Mouse (Mus musculus): Measurements from ENCODE around the gene Elmod1. TPM values are rescaled to one million over a fixed set of nuclear protein-coding genes. Genes with fewer than 3 reads are reported as not detected.

Gene Elmod1
- polyA plus RNA-seq, 1 experiment from 2014 or later: 1.4 TPM

DNA sequence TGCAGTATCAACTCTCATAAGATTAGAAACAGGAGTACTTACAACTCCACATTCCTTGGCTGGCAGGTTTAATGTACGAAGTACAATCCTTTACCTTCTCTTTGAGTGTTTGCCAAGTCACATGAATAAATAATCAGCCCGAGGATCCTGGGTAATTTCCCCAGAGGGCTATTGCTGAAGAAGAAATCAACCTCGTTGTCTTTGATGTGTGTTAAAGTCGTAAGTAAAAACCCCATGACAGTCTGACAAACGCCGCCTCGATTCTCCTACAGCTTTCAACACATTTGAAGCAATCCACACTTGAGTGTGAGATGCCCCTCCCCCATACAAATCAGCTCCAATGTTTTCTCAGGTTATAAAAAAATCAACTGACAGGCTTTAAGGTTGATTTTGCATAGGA is 44.2 kb downstream of the Elmod1 start:
- Histone ChIP-seq H3K27me3 (ENCODE audit: control insufficient read depth, insufficient read depth, low read length) (no peaks in the 10 kb centered on the region), H3K4me3 (ENCODE audit: low read depth, low read length) (no peak overlapping the region), H3K4me1 (ENCODE audit: control insufficient read depth, insufficient read depth, low read length) (no peaks in the 10 kb centered on the region), H3K27ac (ENCODE audit: low read depth, low read length) (no peak overlapping the region), H3K9ac (ENCODE audit: low read length) (no peak overlapping the region), H3K4me2 (no peak overlapping the region), H3K9me3 (ENCODE audit: control insufficient read depth, low read length) (no peaks in the 10 kb centered on the region), H3K36me3 (ENCODE audit: control insufficient read depth, insufficient read depth, low read length) (no peaks in the 10 kb centered on the region)
- DNase-seq (ENCODE audit: low spot score, missing footprints) (no peak), ATAC-seq (ENCODE audit: low FRiP score) (no peak)
- 78% methylated on average over 7 of the region's 7 CpGs for WGBS

DNA sequence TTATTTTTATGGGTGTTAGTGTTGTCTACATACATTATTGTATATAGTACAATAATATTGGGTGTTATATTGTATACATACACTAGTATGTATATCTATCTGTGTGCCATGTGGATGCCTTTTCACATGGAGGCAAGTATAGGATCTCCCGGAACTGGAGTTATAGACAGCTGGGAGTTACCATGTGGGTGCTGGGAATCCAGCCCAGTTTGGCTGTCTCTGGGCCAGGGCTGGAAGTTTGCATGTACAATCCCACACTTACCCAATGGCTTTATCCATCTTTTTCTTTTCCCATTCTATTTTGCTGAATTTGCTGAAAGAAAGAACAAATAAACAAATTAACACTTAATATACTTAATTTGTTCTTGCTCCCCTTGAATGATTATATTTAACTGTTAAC is 54.0 kb downstream of the Elmod1 start:
- Histone ChIP-seq H3K4me1 (ENCODE audit: control insufficient read depth, insufficient read depth, low read length) (no peaks in the 10 kb centered on the region), H3K27ac (ENCODE audit: low read depth, low read length) (no peak overlapping the region), H3K9me3 (ENCODE audit: control insufficient read depth, low read length) (no peaks in the 10 kb centered on the region), H3K9ac (ENCODE audit: low read length) (no peak overlapping the region), H3K36me3 (ENCODE audit: control insufficient read depth, insufficient read depth, low read length) (no peaks in the 10 kb centered on the region), H3K4me2 (no peak overlapping the region), H3K27me3 (ENCODE audit: control insufficient read depth, insufficient read depth, low read length) (no peaks in the 10 kb centered on the region), H3K4me3 (ENCODE audit: low read depth, low read length) (no peak overlapping the region)
- DNase-seq (ENCODE audit: low spot score, missing footprints) (no peak), ATAC-seq (ENCODE audit: low FRiP score) (no peak)
- 100% methylated on average over 1 of the region's 1 CpGs for WGBS

DNA sequence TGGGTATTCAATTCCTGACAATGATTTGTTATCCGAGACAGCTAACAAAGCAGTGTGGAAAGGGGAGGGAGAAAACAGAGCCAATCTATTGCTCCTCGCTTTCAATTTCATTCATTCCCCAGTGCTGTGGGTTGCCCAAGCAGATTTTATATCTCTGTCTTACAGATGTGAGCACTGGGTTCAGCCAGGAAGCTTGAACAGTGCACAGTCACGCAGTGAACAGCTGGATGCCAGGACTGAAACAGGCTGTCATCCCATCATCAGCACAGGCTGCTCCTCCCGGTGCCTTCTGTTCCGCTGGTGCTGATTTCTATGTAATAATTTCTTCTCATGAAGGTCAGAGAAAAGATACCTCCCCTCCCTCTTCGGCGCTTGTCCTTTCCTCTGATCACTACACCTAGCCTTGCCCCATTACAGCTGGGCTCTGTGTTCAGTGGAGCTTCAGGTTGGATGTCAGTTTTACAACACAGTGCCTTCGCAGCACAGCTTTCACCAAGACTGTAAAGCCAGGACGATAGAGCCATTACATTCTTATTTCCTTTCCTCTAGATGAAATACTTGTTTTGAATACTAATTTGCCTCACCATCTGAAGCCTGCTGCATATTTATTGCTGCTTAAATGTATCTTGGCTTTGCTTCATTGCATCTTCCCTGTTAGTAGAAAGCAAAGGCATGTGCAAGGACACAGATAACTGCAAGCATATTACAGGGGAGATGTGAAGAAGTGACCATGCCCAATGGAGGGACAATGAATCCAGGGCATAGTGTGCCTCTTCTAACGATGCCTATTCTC is 59.0 kb downstream of the Elmod1 start:
- Histone ChIP-seq H3K4me3 (ENCODE audit: low read depth, low read length) (no peak overlapping the region), H3K9ac (ENCODE audit: low read length) (no peak overlapping the region), H3K9me3 (ENCODE audit: control insufficient read depth, low read length) (no peaks in the 10 kb centered on the region), H3K27ac (ENCODE audit: low read depth, low read length) (no peak overlapping the region), H3K27me3 (ENCODE audit: control insufficient read depth, insufficient read depth, low read length) (no peaks in the 10 kb centered on the region), H3K4me2 (no peak overlapping the region), H3K4me1 (ENCODE audit: control insufficient read depth, insufficient read depth, low read length) (no peaks in the 10 kb centered on the region), H3K36me3 (ENCODE audit: control insufficient read depth, insufficient read depth, low read length) (no peaks in the 10 kb centered on the region)
- ATAC-seq (ENCODE audit: low FRiP score) (no peak), DNase-seq (ENCODE audit: low spot score, missing footprints) (no peak)
- WGBS: 74% methylated on average over 10 of the region's 10 CpGs

DNA sequence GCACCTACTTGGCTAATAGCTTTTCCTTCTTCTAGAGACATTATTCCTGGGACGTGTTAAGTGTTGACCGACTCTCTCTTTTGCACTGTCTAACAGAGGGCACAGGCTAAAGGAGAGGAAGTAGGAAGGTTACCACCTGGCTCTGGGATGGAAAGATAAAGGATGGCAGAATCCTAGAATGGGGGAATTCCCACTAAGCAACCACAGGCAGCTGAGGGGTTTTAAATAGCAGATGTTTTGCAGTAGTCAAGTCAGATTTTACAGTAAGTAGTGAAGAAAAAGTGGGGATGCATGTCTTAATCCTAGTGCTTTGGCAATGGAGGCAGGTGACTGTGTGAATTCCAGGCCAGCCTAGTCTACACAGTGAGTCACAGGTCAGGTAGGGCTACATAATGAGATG is 64.3 kb downstream of the Elmod1 start:
- no peaks in the 10 kb centered on the region for H3K27me3 ChIP-seq (ENCODE audit: control insufficient read depth, insufficient read depth, low read length)
- no peaks in the 10 kb centered on the region for H3K36me3 ChIP-seq (ENCODE audit: control insufficient read depth, insufficient read depth, low read length)
- no peak overlapping the region for H3K27ac ChIP-seq (ENCODE audit: low read depth, low read length)
- H3K4me3 ChIP-seq (ENCODE audit: low read depth, low read length): no peak overlapping the region
- no peaks in the 10 kb centered on the region for H3K9me3 ChIP-seq (ENCODE audit: control insufficient read depth, low read length)
- DNase-seq (ENCODE audit: low spot score, missing footprints) (no peak), ATAC-seq (ENCODE audit: low FRiP score) (no peak)
- no peaks in the 10 kb centered on the region for H3K4me1 ChIP-seq (ENCODE audit: control insufficient read depth, insufficient read depth, low read length)
- no peak overlapping the region for H3K9ac ChIP-seq (ENCODE audit: low read length)
- no peak overlapping the region for H3K4me2 ChIP-seq
- 94% methylated on average over 2 of the region's 2 CpGs for WGBS

DNA sequence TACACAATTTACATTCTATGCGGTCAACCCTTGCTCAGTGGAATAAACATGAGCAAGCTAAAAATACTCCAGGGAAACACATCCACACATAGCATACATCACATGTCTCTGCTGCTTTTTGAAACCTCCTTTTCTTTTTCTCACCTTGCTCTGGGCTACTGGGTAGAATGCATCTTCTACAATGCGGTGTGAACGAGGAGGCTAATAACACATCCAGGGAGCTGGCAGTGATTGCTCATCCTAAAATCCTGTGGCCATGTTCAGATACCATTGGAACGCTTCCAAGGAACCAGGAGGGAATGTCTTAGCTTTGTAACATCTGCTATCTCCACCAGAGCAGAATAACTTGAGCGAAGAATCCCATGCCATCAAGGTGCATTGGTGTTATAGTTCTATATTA is 64.8 kb downstream of the Elmod1 start:
- H3K27ac ChIP-seq (ENCODE audit: low read depth, low read length): no peak overlapping the region

DNA sequence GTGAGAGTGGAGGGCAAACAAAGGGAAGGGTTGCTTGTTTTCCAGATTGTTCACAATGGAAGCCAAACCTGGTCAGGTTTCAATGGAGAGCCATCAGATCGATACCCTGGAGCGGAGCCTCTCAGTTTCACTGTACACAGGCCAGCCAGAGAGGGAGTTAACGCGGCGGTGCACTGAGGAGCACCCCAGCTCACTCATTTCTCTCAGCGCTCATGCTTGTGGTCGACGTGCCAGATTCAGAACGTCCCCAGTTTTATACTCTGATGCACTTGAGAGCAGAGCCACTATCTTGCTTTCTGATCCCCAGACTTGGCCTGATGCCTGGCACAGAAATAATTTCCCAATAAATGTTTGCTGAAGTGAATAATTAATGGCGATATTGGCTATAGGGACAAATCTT is 68.3 kb downstream of the Elmod1 start:
- H3K4me2 ChIP-seq: no peak overlapping the region
- no peak for DNase-seq (ENCODE audit: low spot score, missing footprints)
- no peak overlapping the region for H3K4me3 ChIP-seq (ENCODE audit: low read depth, low read length)
- no peak overlapping the region for H3K27ac ChIP-seq (ENCODE audit: low read depth, low read length)
- no peaks in the 10 kb centered on the region for H3K4me1 ChIP-seq (ENCODE audit: control insufficient read depth, insufficient read depth, low read length)
- H3K9me3 ChIP-seq (ENCODE audit: control insufficient read depth, low read length): no peaks in the 10 kb centered on the region
- H3K27me3 ChIP-seq (ENCODE audit: control insufficient read depth, insufficient read depth, low read length): no peaks in the 10 kb centered on the region
- 91% methylated on average over 10 of the region's 10 CpGs for WGBS
- no peak for ATAC-seq (ENCODE audit: low FRiP score)
- no peak overlapping the region for H3K9ac ChIP-seq (ENCODE audit: low read length)
- no peaks in the 10 kb centered on the region for H3K36me3 ChIP-seq (ENCODE audit: control insufficient read depth, insufficient read depth, low read length)

More for the DNA sequence above, 64.8 kb downstream of the Elmod1 start:
- no peaks in the 10 kb centered on the region for H3K36me3 ChIP-seq (ENCODE audit: control insufficient read depth, insufficient read depth, low read length)
- ATAC-seq (ENCODE audit: low FRiP score): no peak
- no peak for DNase-seq (ENCODE audit: low spot score, missing footprints)
- no peaks in the 10 kb centered on the region for H3K4me1 ChIP-seq (ENCODE audit: control insufficient read depth, insufficient read depth, low read length)
- no peak overlapping the region for H3K9ac ChIP-seq (ENCODE audit: low read length)
- WGBS: 95% methylated on average over 5 of the region's 5 CpGs
- H3K4me3 ChIP-seq (ENCODE audit: low read depth, low read length): no peak overlapping the region
- no peaks in the 10 kb centered on the region for H3K27me3 ChIP-seq (ENCODE audit: control insufficient read depth, insufficient read depth, low read length)
- no peak overlapping the region for H3K4me2 ChIP-seq
- no peaks in the 10 kb centered on the region for H3K9me3 ChIP-seq (ENCODE audit: control insufficient read depth, low read length)

DNA sequence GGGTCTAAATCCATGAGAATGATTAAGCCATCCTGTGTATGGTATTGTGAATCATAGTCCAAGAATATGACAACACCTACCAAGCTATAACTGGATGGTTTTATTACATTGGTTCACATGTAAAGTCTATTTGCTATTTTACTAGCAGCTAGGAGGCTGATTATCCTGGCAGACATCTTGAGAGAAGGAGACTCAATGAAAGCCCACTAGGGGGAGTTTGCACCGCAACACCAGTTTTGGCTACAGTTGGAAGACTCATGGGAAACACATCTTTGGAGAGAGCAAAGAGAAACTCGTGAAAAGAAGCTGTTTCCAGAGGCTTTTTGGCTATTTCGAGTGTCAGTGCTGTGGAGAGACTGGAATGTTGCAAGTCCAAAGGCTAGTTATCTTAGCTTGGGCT is 69.7 kb downstream of the Elmod1 start:
- no peak overlapping the region for H3K4me3 ChIP-seq (ENCODE audit: low read depth, low read length)
- no peak overlapping the region for H3K9ac ChIP-seq (ENCODE audit: low read length)
- H3K4me1 ChIP-seq (ENCODE audit: control insufficient read depth, insufficient read depth, low read length): no peaks in the 10 kb centered on the region
- no peak overlapping the region for H3K27ac ChIP-seq (ENCODE audit: low read depth, low read length)
- no peaks in the 10 kb centered on the region for H3K9me3 ChIP-seq (ENCODE audit: control insufficient read depth, low read length)
- DNase-seq (ENCODE audit: low spot score, missing footprints) (no peak), ATAC-seq (ENCODE audit: low FRiP score) (no peak)
- WGBS: 51% methylated on average over 3 of the region's 3 CpGs
- no peaks in the 10 kb centered on the region for H3K27me3 ChIP-seq (ENCODE audit: control insufficient read depth, insufficient read depth, low read length)
- no peak overlapping the region for H3K4me2 ChIP-seq
- H3K36me3 ChIP-seq (ENCODE audit: control insufficient read depth, insufficient read depth, low read length): no peaks in the 10 kb centered on the region

DNA sequence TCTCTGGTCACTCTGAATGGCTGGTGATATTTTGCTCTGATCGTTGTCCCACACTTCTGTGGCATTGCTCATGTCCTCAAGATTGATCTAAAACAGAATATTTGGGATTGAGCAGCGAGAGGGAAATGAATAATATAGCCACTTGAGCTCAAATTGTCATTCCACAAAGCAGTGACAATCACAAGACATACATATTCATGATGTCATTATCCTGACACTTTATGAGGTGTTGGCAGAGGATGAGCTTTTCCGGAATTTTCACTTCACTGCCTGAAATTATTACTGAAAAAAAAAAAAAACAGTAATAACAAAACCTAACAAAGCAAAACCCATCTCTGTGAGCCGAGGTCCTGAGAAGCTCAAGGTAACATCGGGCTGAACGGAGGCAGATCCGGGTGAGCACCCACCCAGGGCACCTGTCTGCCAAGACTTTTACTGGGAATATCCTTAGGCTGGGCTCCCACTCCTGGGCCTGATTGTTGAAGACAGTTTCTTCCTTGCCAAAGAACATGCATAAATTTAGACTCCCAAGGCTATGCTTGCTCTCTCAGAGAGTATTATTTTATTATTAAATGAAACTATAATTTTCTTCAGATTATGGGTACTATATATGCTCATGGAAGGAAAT is 71.8 kb downstream of the Elmod1 start:
- no peaks in the 10 kb centered on the region for H3K4me1 ChIP-seq (ENCODE audit: control insufficient read depth, insufficient read depth, low read length)
- ATAC-seq (ENCODE audit: low FRiP score): no peak
- no peak for DNase-seq (ENCODE audit: low spot score, missing footprints)
- H3K4me2 ChIP-seq: no peak overlapping the region
- no peak overlapping the region for H3K27ac ChIP-seq (ENCODE audit: low read depth, low read length)
- H3K9me3 ChIP-seq (ENCODE audit: control insufficient read depth, low read length): no peaks in the 10 kb centered on the region
- no peak overlapping the region for H3K9ac ChIP-seq (ENCODE audit: low read length)
- no peaks in the 10 kb centered on the region for H3K36me3 ChIP-seq (ENCODE audit: control insufficient read depth, insufficient read depth, low read length)
- 90% methylated on average over 7 of the region's 7 CpGs for WGBS
- no peak overlapping the region for H3K4me3 ChIP-seq (ENCODE audit: low read depth, low read length)
- no peaks in the 10 kb centered on the region for H3K27me3 ChIP-seq (ENCODE audit: control insufficient read depth, insufficient read depth, low read length)

DNA sequence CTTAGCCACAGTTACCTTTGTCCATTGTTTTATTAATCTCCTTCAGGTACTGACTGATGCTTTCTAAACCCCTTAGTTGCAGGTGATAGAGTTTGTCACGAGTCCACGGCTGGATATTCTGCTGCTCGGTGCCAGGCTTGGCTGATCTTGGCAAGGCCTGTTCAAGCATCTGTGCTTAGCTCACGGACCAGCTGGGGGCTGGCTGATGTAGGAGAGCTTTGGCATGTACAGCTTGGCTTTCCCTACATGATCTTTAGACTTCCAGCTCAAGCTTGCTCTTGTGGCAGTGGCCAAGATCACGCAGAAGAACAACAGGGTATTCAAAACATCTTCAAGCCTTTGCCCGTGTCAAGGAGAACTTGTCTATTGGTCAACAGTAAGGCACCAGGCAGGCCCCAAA is 75.3 kb downstream of the Elmod1 start:
- no peak overlapping the region for H3K9ac ChIP-seq (ENCODE audit: low read length)
- DNase-seq (ENCODE audit: low spot score, missing footprints) (no peak), ATAC-seq (ENCODE audit: low FRiP score) (no peak)
- H3K9me3 ChIP-seq (ENCODE audit: control insufficient read depth, low read length): no peaks in the 10 kb centered on the region
- 91% methylated on average over 6 of the region's 6 CpGs for WGBS
- H3K4me2 ChIP-seq: no peak overlapping the region
- H3K4me1 ChIP-seq (ENCODE audit: control insufficient read depth, insufficient read depth, low read length): no peaks in the 10 kb centered on the region
- H3K27ac ChIP-seq (ENCODE audit: low read depth, low read length): no peak overlapping the region
- H3K36me3 ChIP-seq (ENCODE audit: control insufficient read depth, insufficient read depth, low read length): no peaks in the 10 kb centered on the region
- no peak overlapping the region for H3K4me3 ChIP-seq (ENCODE audit: low read depth, low read length)
- H3K27me3 ChIP-seq (ENCODE audit: control insufficient read depth, insufficient read depth, low read length): no peaks in the 10 kb centered on the region
